Mouse (Mus musculus) lung, postnatal 4 days (tissue): ENCODE measurements around the gene Pdzd3.

Experiments used
- DNase-seq, 2 experiments: peaks; one replicate each; pipeline ENCODE4 v3.0.0; 2021

Gene Pdzd3

GRCm38 (mm10) chr9:44199166-44199565, 52.1 kb downstream of the Pdzd3 start:
- DNase-seq = no peak
